Mouse (Mus musculus) regulatory T cell (primary cell): ENCODE measurements at regions not wholly inside any gene's neighbourhood (a gene's known extent, or its start where the extent isn't known, plus 50 kb on each side); places are given as distances from the start of the nearest gene placed in this dataset.
"Not testable (repeated sequence)": the region's sequence is repeated elsewhere in the genome, so short reads cannot be mapped to it uniquely, and the experiment has no call there.

ENCODE experiments used
- in situ Hi-C: fragments of 300-600 bp; cut with MboI, MseI; formaldehyde crosslinking; loops from one replicate; pipeline ENCODE4 v1.15.1; 2025; ENCODE audit warnings: high pct_unique_total_duplicates

- in situ Hi-C loops: loop anchor here (5.0 kb wide), 1 partner anchor 48 kb away; no protein-coding TSS in a partner anchor
Observed at GRCm38 (mm10) chr3:109224526-109224925, 101.6 kb downstream of the Slc25a24 start.

GRCm38 (mm10) chr3:109234275-109234674 is 106.2 kb upstream of the Vav3 start:
- in situ Hi-C loops: loop anchor here (10.0 to 25.0 kb wide), 2 partner anchors 59 to 1928 kb away; no protein-coding TSS in a partner anchor

- in situ Hi-C loops: loop anchor here (10.0 to 25.0 kb wide), 2 partner anchors 62 to 1925 kb away; no protein-coding TSS in a partner anchor
Observed at GRCm38 (mm10) chr3:109236918-109237317, 103.5 kb upstream of the Vav3 start.

- in situ Hi-C loops: loop anchor here (25.0 kb wide), 1 partner anchor 1919 kb away; no protein-coding TSS in a partner anchor
Observed at GRCm38 (mm10) chr3:109243491-109243890, 97.0 kb upstream of the Vav3 start.

GRCm38 (mm10) chr3:109248801-109249200 is 91.7 kb upstream of the Vav3 start:
- in situ Hi-C loops: loop anchor here (25.0 kb wide), 1 partner anchor 1914 kb away; no protein-coding TSS in a partner anchor

- in situ Hi-C loops: loop anchor here (25.0 kb wide), 1 partner anchor 1913 kb away; no protein-coding TSS in a partner anchor
Observed at GRCm38 (mm10) chr3:109249359-109249758, 91.1 kb upstream of the Vav3 start.

GRCm38 (mm10) chr3:109249989-109250388 is 90.5 kb upstream of the Vav3 start:
- in situ Hi-C loops: loop anchor here (25.0 kb wide), 1 partner anchor 1912 kb away; no protein-coding TSS in a partner anchor

- in situ Hi-C loops: no loop called here
Observed at GRCm38 (mm10) chr3:109251716-109252115, 88.7 kb upstream of the Vav3 start.

- in situ Hi-C loops: no loop called here
Observed at GRCm38 (mm10) chr3:109254001-109254630, 86.3 kb upstream of the Vav3 start.

GRCm38 (mm10) chr3:109254957-109255356 is 85.5 kb upstream of the Vav3 start:
- in situ Hi-C loops: no loop called here

- in situ Hi-C loops: no loop called here
Observed at GRCm38 (mm10) chr3:109256723-109257122, 83.7 kb upstream of the Vav3 start.

GRCm38 (mm10) chr3:109266947-109267346 is 73.5 kb upstream of the Vav3 start:
- in situ Hi-C loops: not testable (repeated sequence)

GRCm38 (mm10) chr3:109270783-109271182 is 69.7 kb upstream of the Vav3 start:
- in situ Hi-C loops: loop anchor here (5.0 kb wide), 1 partner anchor 48 kb away; no protein-coding TSS in a partner anchor

- in situ Hi-C loops: loop anchor here (5.0 kb wide), 1 partner anchor 51 kb away; no protein-coding TSS in a partner anchor
Observed at GRCm38 (mm10) chr3:109273074-109273801, 67.2 kb upstream of the Vav3 start.

- in situ Hi-C loops: loop anchor here (5.0 kb wide), 1 partner anchor 51 kb away; no protein-coding TSS in a partner anchor
Observed at GRCm38 (mm10) chr3:109273802-109274155, 66.7 kb upstream of the Vav3 start.

GRCm38 (mm10) chr3:109279086-109279485 is 61.4 kb upstream of the Vav3 start:
- in situ Hi-C loops: no loop called here

GRCm38 (mm10) chr3:109286590-109286989 is 53.9 kb upstream of the Vav3 start:
- in situ Hi-C loops: no loop called here
